Mouse (Mus musculus) liver, embryonic 15.5 days (tissue): ENCODE measurements around the gene Pcp2. TPM values are rescaled to one million over a fixed set of nuclear protein-coding genes. Genes with fewer than 3 reads are reported as not detected.

ENCODE experiments used
- ATAC-seq: fragments of 200-750 bp; cut with Nextera tagmentation; 2 replicates; pipeline ENCODE4 v1.8.0; 2017; ENCODE audit warnings: moderate number of reproducible peaks, mild to moderate bottlenecking, moderate library complexity; ENCODE audit not compliant: insufficient read depth
- H3K27ac ChIP-seq: fragments of 300-500 bp; sonication (generic); replicated peaks from 2 replicates; pipeline ENCODE4 v1.5.1; 2015; ENCODE audit warnings: mild to moderate bottlenecking, inconsistent platforms
- H3K27me3 ChIP-seq: fragments of 300-500 bp; sonication (generic); 2 replicates; pipeline ENCODE4 v1.6.1; 2015; ENCODE audit warnings: mild to moderate bottlenecking, inconsistent platforms
- H3K36me3 ChIP-seq: fragments of 300-500 bp; sonication (generic); replicated peaks from 2 replicates; pipeline ENCODE4 v1.6.1; 2015; ENCODE audit warnings: moderate library complexity, mild to moderate bottlenecking, inconsistent platforms
- H3K4me1 ChIP-seq: fragments of 300-500 bp; sonication (generic); replicated peaks from 2 replicates; pipeline ENCODE4 v1.6.1; 2015; ENCODE audit warnings: inconsistent platforms
- H3K4me2 ChIP-seq: fragments of 300-500 bp; sonication (generic); 2 replicates; pipeline ENCODE4 v1.6.1; 2015; ENCODE audit warnings: moderate library complexity, mild to moderate bottlenecking, inconsistent platforms
- H3K4me3 ChIP-seq: fragments of 300-500 bp; sonication (generic); replicated peaks from 2 replicates; pipeline ENCODE4 v1.5.1; 2015; ENCODE audit warnings: mild to moderate bottlenecking, inconsistent platforms
- H3K9ac ChIP-seq: fragments of 300-500 bp; sonication (generic); 2 replicates; pipeline ENCODE4 v1.6.1; 2015; ENCODE audit warnings: moderate library complexity, mild to moderate bottlenecking, inconsistent platforms
- H3K9me3 ChIP-seq: fragments of 300-500 bp; sonication (generic); replicated peaks from 2 replicates; pipeline ENCODE4 v1.6.1; 2016; ENCODE audit warnings: inconsistent platforms
- WGBS: fragments of 180-500 bp; shearing (Covaris S2); methylation state at CpG from one replicate; pipeline ENCODE4 v1.1.7; 2015; ENCODE audit warnings: mixed read lengths; ENCODE audit not compliant: insufficient replicate concordance; 5-methylcytosine and 5-hydroxymethylcytosine counted together
- polyA plus RNA-seq: library from polyadenylated mRNA; unstranded; fragments of >200 nt; fragmentation: Nextera tagmentation; extraction: Ambion mirVana; gene quantifications from 2 replicates; pipeline ENCODE4 v1.2.1, GENCODE M21; 2015

Gene Pcp2
- polyA plus RNA-seq, 1 experiment from 2014 or later: 0.09 TPM

DNA sequence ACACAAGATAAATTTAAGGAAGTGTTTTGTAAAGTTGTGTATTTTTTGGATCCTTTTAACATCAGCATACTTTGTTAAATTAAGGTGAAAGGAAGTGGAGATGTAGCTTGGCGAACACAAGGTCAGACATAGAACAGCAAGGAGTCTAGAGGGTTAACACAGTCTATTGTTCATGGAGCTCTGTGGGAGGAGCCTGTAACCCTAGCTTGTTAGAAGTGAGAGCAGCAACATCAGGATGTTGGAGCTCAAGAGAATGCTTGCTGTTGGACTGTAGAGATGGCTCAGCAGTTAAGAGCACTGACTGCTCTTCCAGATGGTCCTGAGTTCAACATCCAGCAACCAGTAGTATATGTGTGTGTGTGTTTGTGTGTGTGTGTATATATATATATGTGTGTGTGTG, 23.6 kb upstream of the Pcp2 start:
- no peaks in the 10 kb centered on the region for H3K27me3 ChIP-seq
- no peak overlapping the region for H3K4me3 ChIP-seq
- ATAC-seq: no peak
- H3K4me2 ChIP-seq: 0 out of 2 replicates have a peak overlapping the region, but pooled peaks have one; percentile 21
- H3K36me3 ChIP-seq: no peaks in the 10 kb centered on the region
- H3K27ac ChIP-seq: 0 out of 2 replicates have a peak overlapping the region, but pooled peaks have one; percentile 19
- H3K9me3 ChIP-seq: no peaks in the 10 kb centered on the region
- no peak overlapping the region for H3K9ac ChIP-seq
- peaks cover 7% of the 10 kb centered on the region; the same call in 1 of the 2 replicates for H3K4me1 ChIP-seq
- 39% methylated on average over 1 of the region's 1 CpGs for WGBS

DNA sequence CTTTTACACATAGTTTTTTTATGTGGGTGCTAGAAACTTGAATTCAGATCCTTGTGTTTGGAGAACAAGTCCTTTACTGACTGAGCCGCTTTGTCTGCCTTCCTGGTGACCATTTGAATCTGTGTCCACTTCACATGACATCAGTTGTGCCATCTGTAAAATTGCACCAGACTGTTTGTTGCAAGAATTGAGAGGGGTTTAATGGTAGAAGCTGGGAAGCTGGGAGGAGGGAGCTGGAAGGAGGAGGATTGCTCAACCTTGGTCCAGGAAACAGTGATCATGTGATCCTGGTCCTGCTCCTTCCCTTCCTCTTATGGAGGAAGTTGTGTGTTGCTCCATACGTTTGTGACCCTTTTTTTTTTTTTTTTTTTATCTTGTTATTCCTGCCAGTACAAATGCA, 22.9 kb upstream of the Pcp2 start:
- no peaks in the 10 kb centered on the region for H3K9me3 ChIP-seq
- 38% methylated on average over 2 of the region's 2 CpGs for WGBS
- H3K27ac ChIP-seq: no peak overlapping the region
- no peak for ATAC-seq
- H3K27me3 ChIP-seq: no peaks in the 10 kb centered on the region
- H3K4me3 ChIP-seq: no peak overlapping the region
- H3K4me2 ChIP-seq: peak overlapping the region; percentile 21; the same call in 1 of the 2 replicates
- peaks cover 7% of the 10 kb centered on the region; the same call in 1 of the 2 replicates for H3K4me1 ChIP-seq
- no peak overlapping the region for H3K9ac ChIP-seq
- H3K36me3 ChIP-seq: no peaks in the 10 kb centered on the region

DNA sequence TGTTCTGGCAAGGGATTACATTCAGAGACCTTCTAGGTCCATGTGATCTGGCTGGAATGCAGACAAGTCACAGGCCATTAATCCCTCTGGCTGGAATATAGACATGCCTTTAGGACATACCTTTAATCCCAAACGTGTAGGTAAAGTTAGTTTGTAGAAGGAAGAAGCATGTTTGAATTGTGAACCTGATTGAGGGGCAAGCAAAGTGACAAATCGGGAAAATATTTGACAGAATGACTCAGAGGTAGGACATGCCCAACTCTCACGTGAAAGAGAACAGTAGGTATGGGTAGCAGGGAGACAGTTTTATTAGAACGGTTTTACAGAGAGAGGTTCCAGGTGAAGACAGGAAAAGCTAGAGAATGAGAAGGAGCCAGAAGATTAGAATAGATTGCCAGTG, 22.2 kb upstream of the Pcp2 start:
- ATAC-seq: no peak
- no peaks in the 10 kb centered on the region for H3K9me3 ChIP-seq
- peaks cover 7% of the 10 kb centered on the region; the same call in 1 of the 2 replicates for H3K4me1 ChIP-seq
- no peak overlapping the region for H3K9ac ChIP-seq
- WGBS: 47% methylated on average over 4 of the region's 4 CpGs
- no peak overlapping the region for H3K27ac ChIP-seq
- H3K4me3 ChIP-seq: no peak overlapping the region
- H3K27me3 ChIP-seq: no peaks in the 10 kb centered on the region
- peaks cover 7% of the 10 kb centered on the region; the same call in 1 of the 2 replicates for H3K36me3 ChIP-seq
- H3K4me2 ChIP-seq: no peak overlapping the region

DNA sequence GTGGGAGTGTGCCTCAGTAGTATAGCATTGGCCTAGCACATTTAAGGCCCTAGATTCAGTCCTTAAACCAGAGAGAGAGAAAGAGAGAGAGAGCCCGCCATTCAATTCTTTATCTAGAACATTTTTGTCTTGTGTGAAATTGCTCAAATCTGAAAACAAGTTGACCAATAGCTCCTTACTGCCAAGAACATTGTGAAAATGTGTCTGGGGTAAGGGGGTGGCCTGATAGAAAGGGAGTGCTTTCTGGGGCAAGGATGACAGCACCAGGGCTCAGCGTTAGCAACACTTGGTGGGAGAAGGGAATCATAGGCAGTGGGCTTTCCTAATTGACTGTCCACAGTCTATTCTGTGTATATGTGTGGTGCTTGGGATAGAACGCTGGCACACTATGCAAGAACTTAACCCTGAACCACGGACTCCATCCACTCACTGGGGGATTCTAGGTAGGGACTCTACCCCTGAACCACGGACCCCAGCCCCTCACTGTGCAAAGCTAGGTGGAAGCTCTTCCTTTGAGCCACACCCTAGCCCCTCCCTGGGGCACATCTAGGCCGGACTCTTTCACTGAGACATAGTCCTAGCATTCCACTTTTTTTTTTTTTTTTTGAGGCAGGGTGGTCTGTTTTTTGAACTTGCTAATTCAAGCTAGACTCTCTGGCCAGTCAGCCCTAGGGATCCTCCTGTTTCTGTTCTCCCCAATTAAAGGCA, 21.6 kb upstream of the Pcp2 start:
- H3K27ac ChIP-seq: no peak overlapping the region
- no peak overlapping the region for H3K9ac ChIP-seq
- WGBS: 58% methylated on average over 6 of the region's 6 CpGs
- H3K4me2 ChIP-seq: no peak overlapping the region
- no peaks in the 10 kb centered on the region for H3K9me3 ChIP-seq
- peaks cover 11% of the 10 kb centered on the region; the same call in 1 of the 2 replicates for H3K36me3 ChIP-seq
- no peak for ATAC-seq
- H3K4me1 ChIP-seq: peaks cover 7% of the 10 kb centered on the region; the same call in 1 of the 2 replicates
- H3K4me3 ChIP-seq: no peak overlapping the region
- H3K27me3 ChIP-seq: no peaks in the 10 kb centered on the region

DNA sequence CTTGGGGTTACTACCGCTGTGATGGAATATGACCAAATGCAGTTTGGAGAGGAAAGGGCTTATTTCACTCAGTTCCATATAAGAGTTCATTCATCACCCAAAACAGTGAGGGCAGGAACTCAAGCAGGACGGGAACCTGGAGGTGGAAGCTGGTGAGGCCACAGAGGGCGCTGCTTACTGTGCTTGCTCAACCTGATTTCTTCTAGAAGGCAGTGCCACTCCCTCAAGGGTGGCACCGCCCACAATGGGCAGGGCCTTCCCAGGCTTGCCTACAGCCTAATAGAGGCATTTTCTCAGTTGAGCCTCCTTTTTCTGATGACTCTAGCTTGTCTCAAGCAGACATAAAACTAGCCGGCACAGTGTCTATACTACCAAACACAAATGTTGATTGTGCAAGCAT, 20.5 kb upstream of the Pcp2 start:
- ATAC-seq: peak; percentile 63
- 8% methylated on average over 5 of the region's 5 CpGs for WGBS
- H3K9me3 ChIP-seq: no peaks in the 10 kb centered on the region

DNA sequence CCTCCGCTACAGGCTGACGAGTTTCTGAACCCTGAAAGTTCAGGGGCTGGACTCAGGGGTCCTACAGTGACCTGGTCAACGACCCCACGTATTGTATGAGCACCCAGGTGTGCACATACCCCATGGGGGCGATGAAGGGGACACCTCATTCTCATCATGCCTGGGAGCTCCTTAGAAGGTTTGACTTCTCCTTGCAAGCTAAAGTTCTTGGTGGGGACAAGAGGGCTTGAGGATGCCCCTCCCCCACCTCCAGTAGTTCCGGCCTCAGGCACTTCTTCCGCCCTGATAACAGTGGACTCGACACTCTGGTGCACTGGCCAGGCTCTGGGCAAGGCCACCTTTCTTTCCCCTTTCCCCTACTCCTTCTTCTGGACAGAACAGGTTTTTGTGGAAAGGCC, 6.1 kb upstream of the Pcp2 start:
- Histone ChIP-seq H3K4me2 (peak overlapping the region; percentile 86), H3K4me1 (peaks cover 21% of the 10 kb centered on the region), H3K4me3 (peak overlapping the region; percentile 81), H3K9ac (peak overlapping the region; percentile 68), H3K36me3 (peaks cover 34% of the 10 kb centered on the region), H3K27ac (peak overlapping the region; percentile 42), H3K27me3 (peaks cover 22% of the 10 kb centered on the region), H3K9me3 (no peaks in the 10 kb centered on the region)
- WGBS: 2% methylated on average over 8 of the region's 8 CpGs
- ATAC-seq: peak; percentile 53

More for the DNA sequence above, 20.5 kb upstream of the Pcp2 start:
- Histone ChIP-seq H3K27me3 (no peaks in the 10 kb centered on the region), H3K4me1 (peaks cover 7% of the 10 kb centered on the region; the same call in 1 of the 2 replicates), H3K36me3 (peaks cover 23% of the 10 kb centered on the region), H3K27ac (no peak overlapping the region), H3K9ac (no peak overlapping the region), H3K4me3 (no peak overlapping the region), H3K4me2 (no peak overlapping the region)

DNA sequence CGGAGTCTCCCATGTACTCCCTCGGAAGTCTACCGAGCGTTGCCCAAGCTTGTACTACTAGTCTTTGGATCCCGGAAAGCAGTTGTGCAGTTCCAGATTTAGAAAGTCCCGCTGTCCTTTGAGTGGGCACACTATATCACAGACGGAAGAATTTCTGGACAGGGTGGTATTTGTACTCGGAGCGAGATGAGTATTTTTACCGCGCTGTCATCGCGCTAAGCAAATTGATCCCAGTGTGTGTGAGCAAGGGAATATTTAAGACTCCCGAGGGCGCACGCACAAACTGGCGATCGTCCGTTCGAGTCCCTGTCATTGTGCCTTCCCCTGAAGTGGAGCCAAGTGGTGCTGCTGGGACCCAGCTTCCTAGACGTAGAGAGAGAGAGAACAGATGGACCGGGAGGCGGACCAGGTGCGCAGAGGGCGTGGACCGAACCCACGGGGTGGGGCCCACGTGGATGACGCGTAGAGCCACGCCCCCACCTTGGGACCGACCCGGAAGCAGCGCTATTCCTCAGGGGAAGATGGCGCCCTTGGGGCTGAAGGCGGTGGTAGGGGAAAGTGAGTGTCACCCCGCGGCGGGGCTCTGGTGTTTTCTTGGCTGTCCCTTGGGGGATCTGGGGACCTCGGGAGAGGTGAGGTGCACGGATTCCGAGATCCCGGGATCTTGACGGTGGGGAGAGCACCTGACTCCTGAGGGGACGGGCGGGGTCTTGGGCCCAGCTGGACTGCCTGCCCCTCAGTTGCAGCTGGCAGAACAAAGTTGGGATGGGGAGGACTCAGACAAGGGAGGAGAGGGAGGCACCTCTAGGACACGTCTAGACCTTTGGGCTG, 5.5 kb upstream of the Pcp2 start, which contains the start of gene Stxbp2:
Stxbp2 (plus strand) TSS at position 309 of the 831 bp plus-strand sequence.
- H3K36me3 ChIP-seq: peaks cover 28% of the 10 kb centered on the region
- 4% methylated on average over 47 of the region's 47 CpGs for WGBS
- H3K4me2 ChIP-seq: peak within 1 kb of the TSS; percentile 86
- peaks cover 21% of the 10 kb centered on the region for H3K4me1 ChIP-seq
- no peaks in the 10 kb centered on the region for H3K9me3 ChIP-seq
- peak within 1 kb of the TSS; percentile 81 for H3K4me3 ChIP-seq
- peak within 1 kb of the TSS; percentile 42 for H3K27ac ChIP-seq
- peak; percentile 88 for ATAC-seq
- peak within 1 kb of the TSS; percentile 68 for H3K9ac ChIP-seq
- peaks cover 22% of the 10 kb centered on the region for H3K27me3 ChIP-seq

DNA sequence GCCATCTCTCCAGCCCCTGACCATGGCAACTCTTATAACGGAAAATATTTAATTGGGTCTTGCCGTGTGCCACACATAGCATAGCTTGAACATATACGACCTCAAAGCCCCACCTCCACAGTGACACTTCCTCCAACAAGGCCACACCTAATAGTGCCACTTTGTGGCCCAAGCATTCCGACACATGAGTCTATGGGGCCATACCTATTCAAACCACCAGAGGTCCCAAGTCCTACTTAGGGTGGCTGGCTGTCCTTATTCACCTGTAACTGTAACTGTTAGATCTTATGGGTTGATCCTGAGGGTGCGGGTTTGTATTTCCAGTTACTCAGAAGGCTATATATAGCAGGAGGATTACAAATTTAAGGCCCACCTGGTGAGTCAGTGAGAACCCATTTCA, 2.7 kb upstream of the Pcp2 start:
- Histone ChIP-seq H3K27ac (no peak overlapping the region), H3K27me3 (peaks cover 22% of the 10 kb centered on the region), H3K4me1 (peaks cover 21% of the 10 kb centered on the region), H3K4me3 (no peak overlapping the region), H3K36me3 (peaks cover under 1% of the 10 kb centered on the region), H3K4me2 (no peak overlapping the region), H3K9ac (no peak overlapping the region), H3K9me3 (no peaks in the 10 kb centered on the region)
- no peak for ATAC-seq
- 40% methylated on average over 5 of the region's 5 CpGs for WGBS

DNA sequence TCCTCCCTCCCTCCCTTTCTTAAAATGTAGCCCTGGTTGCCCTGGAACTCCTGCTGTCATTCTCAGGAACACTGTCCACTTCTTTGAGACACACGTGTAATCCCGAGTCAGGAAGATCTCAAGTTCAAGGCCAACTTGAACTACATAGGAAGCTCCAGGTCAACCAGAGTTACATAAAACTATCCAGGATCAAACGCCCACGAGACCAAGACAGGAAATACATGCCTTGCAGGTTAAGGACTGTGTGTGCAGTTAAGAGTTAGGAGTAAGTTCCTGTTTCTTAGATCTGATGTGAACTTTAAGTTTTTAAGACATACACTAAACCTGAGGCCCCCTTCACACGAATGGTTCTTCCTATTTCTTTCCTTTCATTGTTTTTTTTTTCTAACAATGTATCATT, 1.6 kb upstream of the Pcp2 start:
- H3K27me3 ChIP-seq: peaks cover 22% of the 10 kb centered on the region

DNA sequence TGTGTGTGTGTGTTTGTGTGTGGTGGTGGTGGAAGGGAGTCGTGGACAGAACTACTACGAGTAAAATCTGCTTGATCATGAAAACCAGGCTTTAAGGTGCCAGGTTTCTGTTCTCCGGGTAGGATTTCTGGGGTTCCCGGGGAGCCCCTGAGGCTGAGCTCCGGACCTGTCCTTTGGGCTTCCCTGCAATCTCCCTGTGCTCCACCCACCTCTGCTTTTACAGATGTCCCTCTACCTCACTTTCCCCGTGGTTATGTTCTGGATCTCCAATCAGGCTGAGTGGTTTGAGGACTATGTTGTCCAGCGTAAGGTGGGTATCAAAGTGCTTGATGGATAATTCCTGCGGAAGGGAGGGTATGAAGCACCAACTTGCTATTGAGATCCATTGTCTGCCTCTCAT, 3.2 kb downstream of the Pcp2 start:
- Histone ChIP-seq H3K27me3 (no peaks in the 10 kb centered on the region), H3K9ac (peak overlapping the region; percentile 68; the same call in 1 of the 2 replicates), H3K4me2 (peak overlapping the region; percentile 82), H3K9me3 (no peaks in the 10 kb centered on the region), H3K36me3 (peaks cover 17% of the 10 kb centered on the region), H3K4me1 (peaks cover 31% of the 10 kb centered on the region), H3K4me3 (peak overlapping the region; percentile 94), H3K27ac (no peak overlapping the region)
- no peak for ATAC-seq
- WGBS: 63% methylated on average over 8 of the region's 8 CpGs

More for the DNA sequence above, 1.6 kb upstream of the Pcp2 start:
- peaks cover 23% of the 10 kb centered on the region for H3K4me1 ChIP-seq
- ATAC-seq: no peak
- H3K27ac ChIP-seq: no peak overlapping the region
- H3K36me3 ChIP-seq: no peaks in the 10 kb centered on the region
- no peak overlapping the region for H3K9ac ChIP-seq
- H3K4me3 ChIP-seq: no peak overlapping the region
- H3K9me3 ChIP-seq: no peaks in the 10 kb centered on the region
- H3K4me2 ChIP-seq: no peak overlapping the region
- WGBS: 17% methylated on average over 5 of the region's 5 CpGs
